Mouse (Mus musculus) MEL (cell line): ENCODE measurements around the gene Tnfaip3.

Experiments used
- CTCF ChIP-seq, 3 experiments: IDR thresholded peaks in 2 of 3; conservative IDR thresholded peaks in 1 of 3; 2 replicates each; pipeline ENCODE4 v1.5.1; 2011 to 2012; ENCODE audit warnings: low read length in 3 of 3, low read depth in 2 of 3, mild to moderate bottlenecking in 2 of 3, improper control_type of control experiment in 1 of 3, inconsistent platforms in 1 of 3, mixed read lengths in 1 of 3, moderate library complexity in 1 of 3; ENCODE audit not compliant: control insufficient read depth in 1 of 3, insufficient read depth in 1 of 3, poor library complexity in 1 of 3, severe bottlenecking in 1 of 3
- E2F4 ChIP-seq: IDR thresholded peaks from 2 replicates; pipeline ENCODE4 v1.6.1; 2011; ENCODE audit warnings: low read depth, low read length, improper control_type of control experiment, borderline replicate concordance
- ETS1 ChIP-seq: IDR thresholded peaks from 2 replicates; pipeline ENCODE4 v1.6.1; 2012; ENCODE audit warnings: low read depth, mild to moderate bottlenecking, inconsistent platforms, low read length, improper control_type of control experiment, moderate library complexity
- GABPA ChIP-seq: IDR thresholded peaks from 2 replicates; pipeline ENCODE4 v1.6.1; 2012; ENCODE audit warnings: low read depth, mild to moderate bottlenecking, inconsistent platforms, low read length, improper control_type of control experiment, moderate library complexity
- GATA1 ChIP-seq: IDR thresholded peaks from 2 replicates; pipeline ENCODE4 v1.6.1; 2011; ENCODE audit warnings: low read depth, low read length, improper control_type of control experiment
- HCFC1 ChIP-seq: IDR thresholded peaks from 2 replicates; pipeline ENCODE4 v1.6.1; 2012; ENCODE audit warnings: low read depth, mild to moderate bottlenecking, inconsistent platforms, low read length, improper control_type of control experiment, moderate library complexity
- POLR2AphosphoS5 ChIP-seq: IDR thresholded peaks from 2 replicates; pipeline ENCODE4 v1.6.1; 2012; ENCODE audit warnings: low read depth, borderline replicate concordance, mild to moderate bottlenecking, inconsistent platforms, low read length, moderate library complexity, mixed read lengths

- no peak for TF ChIP-seq E2F4
- TF ChIP-seq POLR2AphosphoS5 = no peak
- TF ChIP-seq ETS1 = no peak
- no peak for TF ChIP-seq HCFC1
- no peak for TF ChIP-seq GABPA
- no peak for TF ChIP-seq CTCF (IDR thresholded peaks at IDR 0.05 in 2 of 3, conservative IDR thresholded peaks at IDR 0.05 in 1 of 3; ENCODE audit: control insufficient read depth in 1 of 3, insufficient read depth in 1 of 3, low read depth in 2 of 3, low read length in 3 of 3, poor library complexity in 1 of 3, severe bottlenecking in 1 of 3)
- no peak for TF ChIP-seq GATA1
Observed at GRCm38 (mm10) chr10:19030628-19031027, 15.2 kb upstream of the Tnfaip3 start.
